Mouse (Mus musculus): ENCODE measurements at regions not wholly inside any gene's neighbourhood (a gene's known extent, or its start where the extent isn't known, plus 50 kb on each side); places are given as distances from the start of the nearest gene placed in this dataset.
"Not testable (repeated sequence)": the region's sequence is repeated elsewhere in the genome, so short reads cannot be mapped to it uniquely, and the experiment has no call there.

DNA sequence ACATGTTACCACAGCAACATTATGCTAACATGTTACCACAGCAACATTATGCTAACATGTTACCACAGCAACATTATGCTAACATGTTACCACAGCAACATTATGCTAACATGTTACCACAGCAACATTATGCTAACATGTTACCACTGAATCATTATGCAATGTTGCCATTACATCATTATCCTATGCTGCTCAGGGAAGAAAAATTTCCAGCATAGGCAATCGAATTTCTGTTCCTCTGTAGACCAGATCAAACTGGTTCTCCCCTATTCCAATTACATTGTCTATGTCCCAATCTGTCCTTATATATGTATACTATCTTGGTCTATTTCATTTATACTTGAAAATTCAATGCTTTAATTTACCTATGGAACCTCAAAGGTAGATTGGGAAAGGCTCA lies 61.3 kb upstream of the Rmdn2 start:
- ATAC-seq: not testable (repeated sequence)

DNA sequence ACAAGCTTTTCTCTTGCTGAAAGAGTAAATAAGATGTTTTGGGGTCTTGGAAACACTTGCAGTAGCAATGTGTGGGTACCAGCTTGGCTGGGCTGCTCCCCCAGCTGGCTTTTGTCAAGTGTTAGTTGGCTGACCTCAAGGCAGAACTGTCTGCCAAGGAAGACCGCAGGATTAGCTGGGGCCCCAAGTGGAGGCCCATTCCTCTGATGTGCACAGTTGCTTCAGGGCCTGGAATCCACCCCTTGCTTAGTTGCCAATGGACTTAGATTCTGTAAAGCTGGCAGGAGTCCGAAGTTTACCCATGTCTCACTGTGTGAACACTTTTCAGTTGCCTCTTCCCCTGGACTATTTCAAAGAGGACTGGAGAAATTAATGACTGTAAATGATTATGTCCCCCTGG lies 57.8 kb upstream of the Rmdn2 start:
- no peak for ATAC-seq

DNA sequence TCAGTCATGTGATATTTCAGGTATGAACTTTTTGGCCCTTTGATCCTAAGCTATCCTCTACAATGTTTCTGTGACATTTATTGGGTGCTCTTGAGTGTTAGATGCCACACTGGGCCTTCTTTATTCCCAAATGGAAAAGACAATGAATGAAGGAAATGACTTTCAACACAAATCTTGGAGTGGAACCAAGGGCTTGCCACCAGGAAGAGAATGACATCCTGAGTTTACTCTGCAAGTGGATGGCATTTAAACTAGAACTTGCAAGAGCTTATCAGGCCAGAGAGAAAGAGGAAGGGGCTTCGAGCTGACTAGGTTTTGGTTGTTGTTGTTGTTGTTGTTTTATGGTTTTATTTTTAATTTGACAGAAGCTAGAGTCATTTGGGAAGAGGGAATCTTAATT lies 56.1 kb upstream of the Rmdn2 start:
- no peak for ATAC-seq
